7 mouse cellular contexts compared by ENCODE assay signal in the genomic region with DNA sequence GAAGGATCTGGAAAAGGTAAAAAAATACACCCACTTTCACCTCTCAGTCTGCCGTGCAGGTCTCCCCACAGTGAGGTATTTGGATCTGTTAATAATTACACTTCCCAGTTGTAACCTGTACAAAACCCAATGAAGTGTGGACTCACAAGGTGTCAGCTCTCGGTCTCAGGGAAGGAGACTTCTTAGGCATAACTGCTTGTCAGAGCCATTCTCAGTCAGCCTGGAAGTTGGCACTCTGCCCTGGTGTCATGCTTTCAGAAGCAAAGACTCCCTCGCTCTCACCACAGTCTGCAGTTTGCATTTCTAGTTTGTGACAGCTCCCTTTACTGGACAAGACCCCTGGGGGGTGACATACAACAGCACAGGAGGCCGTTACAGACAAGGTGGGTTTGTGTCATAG. TPM values are rescaled to one million over a fixed set of nuclear protein-coding genes. Genes with fewer than 3 reads are reported as not detected.
DNase-seq lines count a peak whose midpoint lies in the region; ATAC-seq and TF ChIP-seq lines count a peak whose summit lies in the region.

No protein-coding gene starts in this region.

- H3K9ac ChIP-seq in hindbrain, postnatal 0 days (replicated peaks; ENCODE audit: low read length) = no peak overlapping the region

- no peak overlapping the region for H3K4me3 ChIP-seq in hindbrain, postnatal 0 days (ENCODE audit: low read length)

- TF ChIP-seq CTCF in hindbrain, postnatal 0 days (IDR thresholded peaks at IDR 0.05; ENCODE audit: low read depth) = no peak

- H3K4me1 ChIP-seq in hindbrain, postnatal 0 days (ENCODE audit: insufficient read depth, low read length) = no peaks in the 10 kb centered on the region

- ATAC-seq in hindbrain, postnatal 0 days = peak; percentile 30; the same call in 1 of the 2 replicates
- no peak for ATAC-seq in frontal cortex, adult (ENCODE audit: low TSS enrichment)

- no peaks in the 10 kb centered on the region for H3K27me3 ChIP-seq in hindbrain, postnatal 0 days (ENCODE audit: insufficient read depth, low read length)

- no peaks in the 10 kb centered on the region for H3K9me3 ChIP-seq in hindbrain, postnatal 0 days (ENCODE audit: low read length)

- no peaks in the 10 kb centered on the region for H3K36me3 ChIP-seq in hindbrain, postnatal 0 days (ENCODE audit: insufficient read depth, low read length)

- intact Hi-C loops in gastrocnemius, postnatal 36 days (cut with DNase I) = no loop called here

- 34% methylated on average over 4 of the region's 4 CpGs for WGBS in hindbrain, postnatal 0 days

- H3K4me2 ChIP-seq in hindbrain, postnatal 0 days (ENCODE audit: low read depth, low read length) = no peak overlapping the region

- no peak overlapping the region for H3K27ac ChIP-seq in hindbrain, postnatal 0 days

- peak; percentile 27 for DNase-seq in ovary, postnatal 10 days (ENCODE audit: low spot score)
- DNase-seq in ovary, adult 18-20 months (ENCODE audit: low spot score) = no peak
- peak; percentile 33 to 55 for DNase-seq in cerebellum, postnatal 4 days (ENCODE audit: low spot score in 2 of 2)
- peak; percentile 76 for DNase-seq in hindbrain, postnatal 0 days (ENCODE audit: low spot score)
- peak; percentile 78 for DNase-seq in lung, postnatal 10 days
- no peak for DNase-seq in gastrocnemius, postnatal 36 days

RNA-seq across cellular contexts. Expression of a gene that starts 15.5 kb away (rescaled TPM):
- total RNA-seq in hindbrain, postnatal 0 days (2014; rRNA removed) = 78.9 and 84.2 TPM in 2 replicates
- 127 and 130 TPM in 2 replicates for polyA plus RNA-seq in hindbrain, postnatal 0 days (2015; fragmentation: Nextera tagmentation; extraction: Ambion mirVana)
- total RNA-seq in gastrocnemius, postnatal 36 days (2021) = 10 to 100 TPM; 46.9 to 48.8 TPM

RNA-seq across cellular contexts. Expression of a gene that starts 16.8 kb away (rescaled TPM):
- total RNA-seq in hindbrain, postnatal 0 days (2014; rRNA removed) = 18.7 and 21.3 TPM in 2 replicates
- polyA plus RNA-seq in hindbrain, postnatal 0 days (2015; fragmentation: Nextera tagmentation; extraction: Ambion mirVana) = 9.8 and 11.1 TPM in 2 replicates
- total RNA-seq in gastrocnemius, postnatal 36 days (2021) = 1 to 10 TPM in 1 of 2 experiments, under 1 TPM in 1; 0.48 to 1.5 TPM

Comparison
In these comparisons a context has a peak if more than half of its experiments do, and no peak if none do; other contexts are left out.
1. DNase-seq: peak in ovary, postnatal 10 days (single experiment), cerebellum, postnatal 4 days (2 of 2), hindbrain, postnatal 0 days (single experiment) and lung, postnatal 10 days (single experiment); none in ovary, adult 18-20 months (single experiment) and gastrocnemius, postnatal 36 days (0 of 2).